Mouse (Mus musculus) liver, postnatal 0 days (tissue): ENCODE measurements around the gene Reg1. TPM values are rescaled to one million over a fixed set of nuclear protein-coding genes. Genes with fewer than 3 reads are reported as not detected.

ENCODE experiments used
- ATAC-seq: fragments of 200-750 bp; cut with Nextera tagmentation; 2 replicates; pipeline ENCODE4 v1.8.0; 2017; ENCODE audit warnings: mild to moderate bottlenecking, moderate library complexity
- DNase-seq: peaks from one replicate; pipeline ENCODE4 v3.0.0-alpha.2; 2016
- H3K27ac ChIP-seq: fragments of 300-500 bp; sonication (generic); 2 replicates; pipeline ENCODE4 v1.5.1; 2014; ENCODE audit warnings: antibody characterized with exemption, moderate library complexity, mild to moderate bottlenecking, low read depth
- H3K27me3 ChIP-seq: fragments of 300-500 bp; sonication (generic); 2 replicates; pipeline ENCODE4 v1.6.1; 2014; ENCODE audit warnings: low read length, control low read depth, mixed read lengths; ENCODE audit not compliant: insufficient read depth
- H3K36me3 ChIP-seq: fragments of 300-500 bp; sonication (generic); replicated peaks from 2 replicates; pipeline ENCODE4 v1.6.1; 2014; ENCODE audit warnings: mild to moderate bottlenecking, control low read depth, low read length, moderate library complexity, mixed read lengths; ENCODE audit not compliant: insufficient read depth
- H3K4me1 ChIP-seq: fragments of 300-500 bp; sonication (generic); 2 replicates; pipeline ENCODE4 v1.6.1; 2014; ENCODE audit warnings: antibody characterized with exemption, mild to moderate bottlenecking, control low read depth; ENCODE audit not compliant: insufficient read depth
- H3K4me2 ChIP-seq: fragments of 300-500 bp; sonication (generic); 2 replicates; pipeline ENCODE4 v1.6.1; 2014; ENCODE audit warnings: low read depth, mild to moderate bottlenecking, low read length, moderate library complexity, mixed read lengths
- H3K4me3 ChIP-seq: fragments of 300-500 bp; sonication (generic); 2 replicates; pipeline ENCODE4 v1.5.1; 2014; ENCODE audit warnings: low read depth, low read length
- H3K9ac ChIP-seq: fragments of 300-500 bp; sonication (generic); replicated peaks from 2 replicates; pipeline ENCODE4 v1.6.1; 2014; ENCODE audit warnings: mild to moderate bottlenecking, moderate library complexity
- H3K9me3 ChIP-seq: fragments of 300-500 bp; sonication (generic); 2 replicates; pipeline ENCODE4 v1.6.1; 2016; ENCODE audit warnings: mild to moderate bottlenecking, control low read depth, low read length, mixed read lengths
- CTCF ChIP-seq: sonication (generic); IDR thresholded peaks from 2 replicates; pipeline ENCODE4 v1.5.1; 2016; ENCODE audit warnings: antibody characterized with exemption, low read depth
- EP300 ChIP-seq: IDR thresholded peaks from 2 replicates; pipeline ENCODE4 v1.6.1; 2016; ENCODE audit warnings: antibody characterized with exemption, low read depth, mild to moderate bottlenecking
- WGBS: fragments of 180-500 bp; shearing (Covaris S2); extraction: QIAGEN DNeasy Blood & Tissue Kit; methylation state at CpG from one replicate; pipeline ENCODE4 v1.1.7; 2014; ENCODE audit not compliant: insufficient replicate concordance; 5-methylcytosine and 5-hydroxymethylcytosine counted together
- polyA plus RNA-seq: library from polyadenylated mRNA; unstranded; fragments of >200 nt; fragmentation: Nextera tagmentation; extraction: Ambion mirVana; gene quantifications from 2 replicates; pipeline ENCODE4 v1.2.1, GENCODE M21; 2015

The Reg1 gene
- polyA plus RNA-seq, 1 experiment from 2014 or later, result 0.14 TPM

DNA sequence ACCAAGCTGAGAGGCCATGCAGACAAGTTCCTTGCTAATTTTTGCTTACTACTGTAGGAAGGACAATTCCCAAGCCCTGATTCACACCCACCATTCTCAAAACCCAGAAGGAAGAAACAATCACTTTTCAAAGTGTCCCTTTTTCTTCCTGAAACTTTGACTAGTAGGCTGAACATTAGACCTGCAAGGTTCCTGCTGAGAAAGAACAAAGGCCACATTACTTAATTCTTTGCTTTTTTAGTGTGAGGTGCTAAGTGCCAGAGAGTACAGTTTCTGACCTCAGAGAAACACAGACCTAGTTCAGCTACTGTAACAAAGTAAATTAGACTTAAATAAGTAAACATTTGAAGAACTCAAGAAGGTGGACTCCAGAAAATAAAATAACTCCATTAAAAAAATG, 25.9 kb downstream of the Reg1 start:
- DNase-seq, result no peak
- TF ChIP-seq EP300, result no peak
- TF ChIP-seq CTCF, result no peak
- no peaks in the 10 kb centered on the region for H3K27me3 ChIP-seq

DNA sequence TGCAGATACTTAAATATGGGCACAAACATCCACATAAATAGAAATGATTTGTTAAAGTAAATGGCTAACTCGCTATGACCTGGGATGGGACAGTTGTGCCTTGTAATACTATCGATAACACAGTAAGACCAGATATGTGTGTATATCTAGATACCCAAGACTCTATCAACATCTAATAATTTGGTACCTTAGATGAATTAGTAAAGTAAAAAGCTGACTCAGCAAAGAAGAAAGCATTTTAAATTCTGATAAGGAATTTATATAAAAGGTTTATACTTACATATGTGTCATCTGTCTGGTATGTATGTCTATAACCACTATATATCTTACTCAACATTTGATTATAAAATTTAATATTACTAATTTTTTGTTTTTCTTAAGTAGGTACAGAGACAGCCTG, 30.3 kb downstream of the Reg1 start:
- H3K9me3 ChIP-seq, result no peaks in the 10 kb centered on the region
- H3K4me2 ChIP-seq, result no peak overlapping the region
- H3K27me3 ChIP-seq, result no peaks in the 10 kb centered on the region
- H3K4me3 ChIP-seq, result no peak overlapping the region
- no peaks in the 10 kb centered on the region for H3K36me3 ChIP-seq
- H3K9ac ChIP-seq, result no peak overlapping the region
- ATAC-seq (no peak), DNase-seq (no peak)
- 79% methylated on average over 2 of the region's 2 CpGs for WGBS
- H3K27ac ChIP-seq, result no peak overlapping the region
- no peak for TF ChIP-seq EP300
- no peak for TF ChIP-seq CTCF
- H3K4me1 ChIP-seq, result no peaks in the 10 kb centered on the region

More for the DNA sequence above, 25.9 kb downstream of the Reg1 start:
- Histone ChIP-seq H3K9me3 (no peaks in the 10 kb centered on the region), H3K27ac (no peak overlapping the region), H3K4me3 (no peak overlapping the region), H3K4me1 (no peaks in the 10 kb centered on the region), H3K36me3 (no peaks in the 10 kb centered on the region), H3K4me2 (no peak overlapping the region), H3K9ac (no peak overlapping the region)
- ATAC-seq, result no peak

DNA sequence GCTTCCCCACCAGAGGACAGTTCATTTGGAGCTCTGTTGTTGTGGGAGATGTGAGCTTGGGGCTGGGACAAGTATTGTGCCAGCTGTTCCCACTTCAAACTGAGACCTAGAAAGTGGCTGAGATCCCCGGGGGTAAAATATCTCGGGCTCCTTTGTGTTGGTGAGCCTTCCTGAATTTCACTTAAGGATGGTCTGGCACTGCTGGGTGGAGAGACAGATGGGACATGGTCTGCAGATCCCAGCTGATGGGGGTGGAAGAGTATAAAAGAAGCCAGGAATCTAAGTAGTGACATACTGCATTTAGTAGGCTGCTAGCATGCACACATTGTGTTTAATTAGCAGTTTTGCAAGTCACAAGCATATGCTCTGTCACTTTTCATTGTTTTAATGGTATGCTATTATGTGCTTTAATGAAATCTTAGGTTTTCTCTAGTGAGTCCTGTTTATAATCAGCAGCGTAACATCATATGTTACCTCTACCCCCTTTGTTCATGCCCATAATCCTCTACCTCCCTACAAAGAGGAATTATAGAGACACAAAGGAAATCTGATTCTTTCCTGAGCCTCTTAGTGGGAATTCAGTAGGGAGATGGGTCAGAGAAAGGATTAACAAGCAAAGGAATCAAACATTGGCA, 37.8 kb downstream of the Reg1 start:
- no peaks in the 10 kb centered on the region for H3K9me3 ChIP-seq
- ATAC-seq (no peak), DNase-seq (no peak)
- WGBS, result 59% methylated on average over 3 of the region's 3 CpGs
- no peaks in the 10 kb centered on the region for H3K36me3 ChIP-seq
- H3K4me2 ChIP-seq, result no peak overlapping the region
- no peak overlapping the region for H3K27ac ChIP-seq
- no peak overlapping the region for H3K4me3 ChIP-seq
- no peaks in the 10 kb centered on the region for H3K27me3 ChIP-seq
- no peaks in the 10 kb centered on the region for H3K4me1 ChIP-seq
- no peak overlapping the region for H3K9ac ChIP-seq
- TF ChIP-seq CTCF (no peak), EP300 (no peak)

DNA sequence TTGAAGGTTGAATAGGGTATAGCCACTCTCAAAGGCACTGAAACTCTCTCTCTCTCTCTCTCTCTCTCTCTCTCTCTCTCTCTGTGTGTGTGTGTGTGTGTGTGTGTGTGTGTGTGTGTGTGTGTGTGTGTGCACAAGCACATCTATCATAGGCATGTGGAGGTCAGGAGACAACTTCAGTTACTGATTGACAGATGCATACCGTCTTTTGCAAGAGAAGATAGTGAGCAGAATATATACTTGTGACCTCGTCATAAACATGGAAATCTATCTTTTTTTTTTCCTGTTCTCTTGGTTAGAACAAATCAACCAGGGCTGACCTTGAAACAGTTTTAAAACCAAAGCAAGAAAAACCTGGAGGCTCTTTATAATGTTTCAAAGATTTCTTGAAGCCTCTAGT, 39.8 kb downstream of the Reg1 start:
- no peaks in the 10 kb centered on the region for H3K9me3 ChIP-seq
- H3K27ac ChIP-seq, result no peak overlapping the region
- no peaks in the 10 kb centered on the region for H3K27me3 ChIP-seq
- no peak for TF ChIP-seq EP300
- TF ChIP-seq CTCF, result no peak
- no peaks in the 10 kb centered on the region for H3K4me1 ChIP-seq
- no peak overlapping the region for H3K9ac ChIP-seq
- H3K4me2 ChIP-seq, result no peak overlapping the region
- 53% methylated on average over 2 of the region's 2 CpGs for WGBS
- DNase-seq (no peak), ATAC-seq (no peak)
- no peaks in the 10 kb centered on the region for H3K36me3 ChIP-seq
- H3K4me3 ChIP-seq, result no peak overlapping the region

DNA sequence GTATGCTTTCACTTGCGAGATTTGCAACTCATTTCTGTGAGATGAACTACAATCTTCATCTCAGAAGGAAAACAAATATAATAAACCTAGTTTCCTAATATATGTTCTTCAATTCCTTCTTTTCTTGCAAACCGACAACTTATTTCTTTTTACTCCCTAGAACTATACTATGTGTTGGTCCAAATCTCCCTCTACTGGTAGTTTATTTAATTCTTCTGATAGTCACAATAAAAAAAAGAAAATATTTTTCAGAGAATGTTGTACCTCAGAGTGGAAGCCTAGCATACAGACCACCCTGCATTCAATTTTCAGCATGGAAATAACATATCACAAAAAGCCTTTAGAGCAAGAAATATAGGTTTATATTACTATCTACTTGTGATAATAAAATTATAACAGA, 40.8 kb downstream of the Reg1 start:
- H3K27ac ChIP-seq, result no peak overlapping the region
- H3K9ac ChIP-seq, result no peak overlapping the region
- ATAC-seq (no peak), DNase-seq (no peak)
- H3K36me3 ChIP-seq, result no peaks in the 10 kb centered on the region
- H3K9me3 ChIP-seq, result no peaks in the 10 kb centered on the region
- no peak overlapping the region for H3K4me3 ChIP-seq
- H3K27me3 ChIP-seq, result no peaks in the 10 kb centered on the region
- H3K4me1 ChIP-seq, result no peaks in the 10 kb centered on the region
- TF ChIP-seq CTCF (no peak), EP300 (no peak)
- WGBS, result 59% methylated on average over 2 of the region's 2 CpGs
- H3K4me2 ChIP-seq, result no peak overlapping the region

DNA sequence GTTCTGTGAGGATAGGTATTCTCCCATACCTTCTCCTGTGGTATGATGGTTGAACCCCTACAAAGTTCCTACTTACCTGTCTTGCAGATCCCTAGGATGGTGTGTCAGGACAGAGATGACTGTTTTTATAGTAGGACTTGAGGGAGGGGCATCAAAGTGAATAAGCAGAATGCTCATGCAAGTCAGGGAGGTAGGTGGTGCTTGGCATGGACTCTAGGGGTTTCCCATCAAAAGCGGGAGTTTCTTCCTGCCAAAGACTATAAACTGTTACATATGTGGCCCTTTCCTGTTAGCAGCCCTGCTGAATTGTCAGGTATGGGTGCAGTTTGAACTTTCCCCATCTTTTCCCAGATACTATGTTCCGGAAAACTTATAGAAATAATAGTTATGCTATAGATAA, 46.3 kb downstream of the Reg1 start, which contains the start of gene Reg3g:
Reg3g (minus strand) TSS at position 101 of the 400 bp plus-strand sequence.
- Histone ChIP-seq H3K9me3 (no peaks in the 10 kb centered on the region), H3K4me1 (no peaks in the 10 kb centered on the region), H3K4me2 (no peak within 1 kb of the TSS), H3K27ac (no peak within 1 kb of the TSS), H3K27me3 (no peaks in the 10 kb centered on the region), H3K9ac (no peak within 1 kb of the TSS), H3K36me3 (no peaks in the 10 kb centered on the region), H3K4me3 (no peak within 1 kb of the TSS)
- TF ChIP-seq EP300 (no peak), CTCF (no peak)
- no peak for DNase-seq
- no peak for ATAC-seq
- WGBS, result 79% methylated on average over 2 of the region's 2 CpGs

DNA sequence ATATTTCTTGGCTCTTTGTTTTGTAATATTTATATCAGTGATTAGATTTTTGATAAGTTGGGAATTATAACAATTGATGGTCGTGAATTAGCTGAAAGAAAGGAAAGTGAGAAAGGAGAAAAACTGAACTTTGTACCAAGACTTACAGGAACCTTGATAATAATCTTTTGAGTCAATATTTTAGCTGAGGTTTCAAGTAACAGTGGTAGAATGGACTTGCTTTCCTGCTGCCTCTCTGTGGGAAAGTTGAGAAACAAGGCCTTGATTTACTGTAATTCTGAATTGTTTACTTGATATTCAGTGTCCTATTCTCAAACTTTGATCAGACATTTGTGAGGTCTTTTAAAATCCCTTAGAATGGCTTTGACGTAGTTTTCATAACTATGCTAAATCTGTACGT, 46.8 kb downstream of the Reg1 start:
- Histone ChIP-seq H3K36me3 (no peaks in the 10 kb centered on the region), H3K9ac (no peak overlapping the region), H3K4me1 (no peaks in the 10 kb centered on the region), H3K27ac (no peak overlapping the region), H3K4me2 (no peak overlapping the region), H3K9me3 (no peaks in the 10 kb centered on the region), H3K4me3 (no peak overlapping the region), H3K27me3 (no peaks in the 10 kb centered on the region)
- TF ChIP-seq EP300 (no peak), CTCF (no peak)
- no peak for DNase-seq
- 61% methylated on average over 3 of the region's 3 CpGs for WGBS
- no peak for ATAC-seq

Other genes with a start within 250 kb of the Reg1 start
- gene Reg3b, start 52.1 kb upstream of the Reg1 start, polyA plus RNA-seq, result not detected in 2 replicates
- not detected in 2 replicates for gene Reg3d, start 43.8 kb upstream of the Reg1 start, polyA plus RNA-seq
- not detected in 2 replicates for gene Reg3a, start 42.0 kb upstream of the Reg1 start, polyA plus RNA-seq
- not detected in 2 replicates for gene Reg2, start 27.1 kb upstream of the Reg1 start, polyA plus RNA-seq
- not detected in 2 replicates for gene Reg3g, start 46.2 kb downstream of the Reg1 start, polyA plus RNA-seq